Mouse (Mus musculus) R1 (cell line): ENCODE data around the gene Cdh9.
A peak's percentile ranks its signal among the peaks of the same experiment; 100 is the strongest.

Experiments used
- DNase-seq: peaks from one replicate; pipeline ENCODE4 v3.0.0-alpha.2; 2018; ENCODE audit warnings: low read depth, low spot score

Cdh9 gene

GRCm38 (mm10) chr15:16728470-16729011 lies at the start of gene Cdh9:
Gene Cdh9, plus strand, starts transcription at chr15:16728756.
- DNase-seq: peak; percentile 58

- no peak for DNase-seq
Observed at GRCm38 (mm10) chr15:16679096-16679495, 49.5 kb upstream of the Cdh9 start.

- DNase-seq: no peak
Observed at GRCm38 (mm10) chr15:16699821-16700220, 28.7 kb upstream of the Cdh9 start.

GRCm38 (mm10) chr15:16702340-16702739 lies 26.2 kb upstream of the Cdh9 start:
- no peak for DNase-seq

GRCm38 (mm10) chr15:16739088-16739487 lies 10.5 kb downstream of the Cdh9 start:
- peak; percentile 92 for DNase-seq

- no peak for DNase-seq
Observed at GRCm38 (mm10) chr15:16746672-16747071, 18.1 kb downstream of the Cdh9 start.

- no peak for DNase-seq
Observed at GRCm38 (mm10) chr15:16763252-16763651, 34.7 kb downstream of the Cdh9 start.

- DNase-seq: no peak
Observed at GRCm38 (mm10) chr15:16784575-16784974, 56.0 kb downstream of the Cdh9 start.

GRCm38 (mm10) chr15:16792857-16793256 lies 64.3 kb downstream of the Cdh9 start:
- no peak for DNase-seq

- DNase-seq: no peak
Observed at GRCm38 (mm10) chr15:16801302-16801701, 72.7 kb downstream of the Cdh9 start.

- peak; percentile 9 for DNase-seq
Observed at GRCm38 (mm10) chr15:16810787-16811186, 82.2 kb downstream of the Cdh9 start.

GRCm38 (mm10) chr15:16814035-16814434 lies 85.5 kb downstream of the Cdh9 start:
- no peak for DNase-seq

GRCm38 (mm10) chr15:16834761-16835160 lies 106.2 kb downstream of the Cdh9 start:
- DNase-seq: no peak

- DNase-seq: no peak
Observed at GRCm38 (mm10) chr15:16882542-16882941, 154.0 kb downstream of the Cdh9 start.

GRCm38 (mm10) chr15:16896674-16897073 lies 168.1 kb downstream of the Cdh9 start:
- no peak for DNase-seq
